Mouse (Mus musculus) liver, embryonic 11.5 days (tissue): ENCODE results near the gene Gm11032. TPM values are rescaled to one million over a fixed set of nuclear protein-coding genes. Genes with fewer than 3 reads are reported as not detected.
"Not testable (repeated sequence)": the region's sequence is repeated elsewhere in the genome, so short reads cannot be mapped to it uniquely, and the experiment has no call there.

Source experiments
- ATAC-seq: fragments of 200-750 bp; cut with Nextera tagmentation; replicated peaks from 2 replicates; pipeline ENCODE4 v1.8.0; 2017; ENCODE audit warnings: moderate number of reproducible peaks, mild to moderate bottlenecking, moderate TSS enrichment, moderate library complexity; ENCODE audit not compliant: low FRiP score
- DNase-seq: peaks from one replicate; pipeline ENCODE4 v3.0.0-alpha.2; 2017; ENCODE audit warnings: low spot score
- H3K27ac ChIP-seq: fragments of 300-500 bp; sonication (generic); 2 replicates; pipeline ENCODE4 v1.5.1; 2014; ENCODE audit warnings: mild to moderate bottlenecking, low read depth, low read length, control low read depth
- H3K27me3 ChIP-seq: fragments of 300-500 bp; sonication (generic); replicated peaks from 2 replicates; pipeline ENCODE4 v1.6.1; 2014; ENCODE audit warnings: low read length, mixed read lengths; ENCODE audit not compliant: control insufficient read depth, insufficient read depth
- H3K36me3 ChIP-seq: fragments of 300-500 bp; sonication (generic); 2 replicates; pipeline ENCODE4 v1.6.1; 2014; ENCODE audit warnings: mild to moderate bottlenecking, low read length, moderate library complexity, mixed read lengths; ENCODE audit not compliant: control insufficient read depth, insufficient read depth
- H3K4me1 ChIP-seq: fragments of 300-500 bp; sonication (generic); replicated peaks from 2 replicates; pipeline ENCODE4 v1.6.1; 2014; ENCODE audit warnings: low read length, mixed read lengths; ENCODE audit not compliant: control insufficient read depth, insufficient read depth
- H3K4me2 ChIP-seq: fragments of 300-500 bp; sonication (generic); 2 replicates; pipeline ENCODE4 v1.6.1; 2014; ENCODE audit warnings: mild to moderate bottlenecking, control low read depth, moderate library complexity
- H3K4me3 ChIP-seq: fragments of 300-500 bp; sonication (generic); 2 replicates; pipeline ENCODE4 v1.5.1; 2014; ENCODE audit warnings: low read depth, low read length, control low read depth
- H3K9ac ChIP-seq: fragments of 300-500 bp; sonication (generic); 2 replicates; pipeline ENCODE4 v1.6.1; 2014; ENCODE audit warnings: low read depth, low read length, control low read depth
- H3K9me3 ChIP-seq: fragments of 300-500 bp; sonication (generic); 2 replicates; pipeline ENCODE4 v1.6.1; 2016; ENCODE audit warnings: low read length, inconsistent platforms, mixed read lengths; ENCODE audit not compliant: control insufficient read depth
- WGBS: fragments of 180-500 bp; shearing (Covaris S2); extraction: QIAGEN DNeasy Blood & Tissue Kit; methylation state at CpG from one replicate; pipeline ENCODE4 v1.1.7; 2014; 5-methylcytosine and 5-hydroxymethylcytosine counted together
- polyA plus RNA-seq: library from polyadenylated mRNA; unstranded; fragments of >200 nt; fragmentation: Nextera tagmentation; extraction: Ambion mirVana; gene quantifications from 2 replicates; pipeline ENCODE4 v1.2.1, GENCODE M21; 2014

Gene Gm11032
- not detected in 2 replicates for polyA plus RNA-seq

DNA sequence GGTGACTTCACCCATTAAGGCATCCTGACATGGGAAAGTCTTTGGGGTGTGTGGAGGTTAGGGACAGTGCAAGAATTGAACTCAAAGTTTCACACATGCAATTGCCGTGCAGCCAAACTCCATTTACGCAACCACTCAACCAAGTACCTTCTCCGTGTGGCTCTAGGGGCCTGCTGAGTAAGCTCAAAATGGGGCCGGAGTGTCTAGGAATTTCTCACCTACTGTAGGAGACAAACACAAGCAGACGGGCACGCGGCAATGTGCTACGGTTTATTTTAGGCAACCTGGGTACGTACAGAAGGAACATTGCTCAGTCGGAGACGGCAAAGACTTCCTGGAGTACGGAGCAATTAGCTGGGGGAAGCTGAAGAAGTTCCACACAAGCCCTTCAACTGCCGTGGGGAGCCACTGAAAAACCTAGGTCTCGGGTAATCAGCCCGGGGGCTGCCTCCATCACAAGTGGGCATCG, at the start of gene Gm11032:
TSS of gene Gm11032 (plus strand) at position 51 of the 469 bp plus-strand sequence.
- no peaks in the 10 kb centered on the region for H3K9me3 ChIP-seq
- H3K27me3 ChIP-seq: no peaks in the 10 kb centered on the region
- no peak within 1 kb of the TSS for H3K4me3 ChIP-seq
- DNase-seq (no peak), ATAC-seq (no peak)
- WGBS: 73% methylated on average over 16 of the region's 16 CpGs
- H3K36me3 ChIP-seq: no peaks in the 10 kb centered on the region
- no peak within 1 kb of the TSS for H3K4me2 ChIP-seq
- no peaks in the 10 kb centered on the region for H3K4me1 ChIP-seq
- H3K27ac ChIP-seq: no peak within 1 kb of the TSS
- H3K9ac ChIP-seq: no peak within 1 kb of the TSS

DNA sequence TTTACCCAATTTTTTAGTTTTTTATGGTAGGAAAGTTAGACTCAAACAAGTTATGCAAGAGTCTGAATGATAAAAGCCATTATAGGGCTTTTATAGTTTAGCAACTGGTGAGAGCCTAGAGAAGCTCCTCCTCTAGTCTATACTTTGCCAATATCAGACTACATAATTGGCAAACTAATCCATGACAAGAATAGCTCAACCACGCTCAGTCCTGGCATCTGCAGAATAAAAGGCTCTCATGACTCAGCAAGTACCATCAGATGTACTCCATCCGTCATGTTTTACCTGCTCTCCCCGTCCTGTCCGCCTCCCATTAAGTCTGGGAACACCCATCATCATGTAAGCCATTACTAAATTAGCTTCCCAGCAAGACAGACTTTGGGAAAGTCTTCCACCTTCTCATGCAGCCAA, 48.4 kb upstream of the Gm11032 start:
- DNase-seq (no peak), ATAC-seq (no peak)
- Histone ChIP-seq H3K9me3 (no peaks in the 10 kb centered on the region), H3K27me3 (no peaks in the 10 kb centered on the region), H3K9ac (no peak overlapping the region), H3K27ac (no peak overlapping the region), H3K4me3 (no peak overlapping the region), H3K4me2 (no peak overlapping the region), H3K4me1 (peaks cover 27% of the 10 kb centered on the region), H3K36me3 (no peaks in the 10 kb centered on the region)
- WGBS: 74% methylated on average over 4 of the region's 4 CpGs

DNA sequence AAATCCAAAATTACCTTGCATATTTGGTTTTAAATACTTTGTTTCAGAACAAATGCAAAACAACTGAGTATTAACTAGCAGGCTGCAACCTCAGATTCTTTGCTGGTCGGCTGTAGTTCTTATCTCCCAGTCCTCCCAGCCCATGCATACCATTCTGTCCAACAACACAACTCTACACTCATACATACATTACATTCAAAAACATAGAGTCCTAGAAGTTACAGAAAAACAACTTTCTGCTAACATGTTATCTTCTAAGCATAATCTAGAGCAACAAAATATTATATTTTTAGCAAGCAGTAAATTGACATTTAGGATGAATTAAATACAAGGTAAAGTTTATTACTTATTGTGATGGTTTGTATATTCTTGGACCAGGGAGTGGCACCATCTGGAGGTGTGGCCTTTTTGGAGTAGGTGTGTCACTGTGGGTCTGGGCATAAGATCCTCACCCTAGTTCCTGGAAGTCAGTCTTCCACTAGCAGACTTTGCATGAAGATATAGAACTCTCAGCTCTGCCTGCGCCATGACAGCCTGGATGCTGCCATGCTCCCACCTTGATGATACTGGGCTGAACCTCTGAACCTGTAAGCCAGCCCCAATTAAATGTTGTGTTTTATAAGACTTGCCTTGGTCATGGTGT, 43.7 kb upstream of the Gm11032 start:
- 34% methylated on average over 2 of the region's 2 CpGs for WGBS
- not testable (repeated sequence) for DNase-seq, H3K9me3 ChIP-seq, H3K4me3 ChIP-seq, H3K36me3 ChIP-seq, H3K27me3 ChIP-seq, H3K9ac ChIP-seq
- H3K27ac ChIP-seq: peak overlapping the region; percentile 59; the same call in 1 of the 2 replicates
- ATAC-seq: peak; percentile 84
- H3K4me2 ChIP-seq: peak overlapping the region; percentile 16
- peaks cover 30% of the 10 kb centered on the region for H3K4me1 ChIP-seq

DNA sequence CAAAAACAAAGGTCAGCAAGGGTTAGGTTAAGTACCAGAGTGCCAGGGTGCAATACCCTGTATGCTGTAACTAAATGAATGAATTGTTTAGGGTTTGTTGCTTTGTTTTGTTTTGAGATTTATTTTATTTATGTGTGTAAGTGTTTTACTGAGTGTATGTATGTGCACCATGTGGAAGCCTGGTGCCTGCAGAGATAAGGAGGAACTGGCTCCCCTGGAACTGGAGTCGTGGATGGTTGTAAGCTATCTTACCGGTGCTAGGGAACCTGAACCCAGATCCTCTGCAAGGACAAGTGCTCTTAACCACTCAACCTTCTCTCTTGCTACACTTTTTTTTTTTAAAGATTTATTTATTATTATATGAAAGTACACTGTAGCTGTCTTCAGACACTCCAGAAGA, 42.8 kb upstream of the Gm11032 start:
- Histone ChIP-seq H3K4me2 (peak overlapping the region; percentile 31), H3K27me3 (no peaks in the 10 kb centered on the region), H3K9ac (no peak overlapping the region), H3K27ac (peak overlapping the region; percentile 49; the same call in 1 of the 2 replicates), H3K36me3 (no peaks in the 10 kb centered on the region), H3K9me3 (no peaks in the 10 kb centered on the region), H3K4me1 (peaks cover 27% of the 10 kb centered on the region), H3K4me3 (no peak overlapping the region)
- 53% methylated on average over 2 of the region's 2 CpGs for WGBS
- ATAC-seq (peak; percentile 75), DNase-seq (no peak)

DNA sequence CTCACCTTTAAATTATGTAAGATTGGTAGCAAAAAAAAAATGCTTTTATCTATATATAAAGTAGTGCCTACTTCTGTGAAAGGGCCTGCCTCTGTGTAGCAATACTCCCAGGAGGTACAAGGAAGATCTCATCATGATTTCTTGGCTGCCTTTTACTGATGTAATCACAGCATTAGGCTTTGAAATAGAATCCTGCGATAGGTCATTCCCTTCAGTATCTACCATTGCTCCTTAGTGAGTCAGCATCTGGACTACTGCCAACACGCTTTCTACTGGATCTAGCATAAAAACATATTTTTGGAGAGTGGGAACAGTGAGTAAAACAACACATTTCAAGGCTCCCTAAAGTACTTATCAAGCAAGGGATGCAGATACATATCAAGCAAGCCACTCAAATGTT, 41.2 kb upstream of the Gm11032 start:
- no peaks in the 10 kb centered on the region for H3K36me3 ChIP-seq
- no peak for ATAC-seq
- no peak overlapping the region for H3K4me2 ChIP-seq
- H3K4me1 ChIP-seq: peaks cover 24% of the 10 kb centered on the region
- H3K27ac ChIP-seq: no peak overlapping the region
- no peak overlapping the region for H3K9ac ChIP-seq
- H3K4me3 ChIP-seq: no peak overlapping the region
- no peaks in the 10 kb centered on the region for H3K27me3 ChIP-seq
- DNase-seq: no peak
- 83% methylated on average over 2 of the region's 2 CpGs for WGBS
- no peaks in the 10 kb centered on the region for H3K9me3 ChIP-seq

DNA sequence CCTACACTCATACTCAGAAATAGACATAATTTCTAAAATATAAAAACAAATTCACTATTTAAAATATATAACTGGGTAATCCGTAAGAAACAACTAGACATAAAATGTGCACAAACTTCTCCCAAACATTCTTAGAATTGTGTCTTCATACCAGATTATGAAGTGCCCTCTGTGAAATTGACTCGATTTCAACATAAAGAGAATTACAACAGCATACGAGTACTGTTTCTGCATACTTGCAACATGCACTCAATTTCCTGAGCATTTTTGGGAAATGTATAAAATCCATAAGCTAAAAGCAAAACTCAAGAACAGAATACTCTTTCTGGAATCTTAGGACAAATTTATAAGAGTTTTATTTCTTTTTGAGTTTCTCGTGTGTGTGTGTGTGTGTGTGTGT, 28.1 kb upstream of the Gm11032 start:
- Histone ChIP-seq H3K4me1 (peaks cover 12% of the 10 kb centered on the region; the same call in 1 of the 2 replicates), H3K4me3 (no peak overlapping the region), H3K9me3 (no peaks in the 10 kb centered on the region), H3K4me2 (peak overlapping the region; percentile 25), H3K36me3 (no peaks in the 10 kb centered on the region), H3K27me3 (no peaks in the 10 kb centered on the region), H3K27ac (no peak overlapping the region), H3K9ac (no peak overlapping the region)
- ATAC-seq: no peak
- DNase-seq: no peak
- 84% methylated on average over 4 of the region's 4 CpGs for WGBS

DNA sequence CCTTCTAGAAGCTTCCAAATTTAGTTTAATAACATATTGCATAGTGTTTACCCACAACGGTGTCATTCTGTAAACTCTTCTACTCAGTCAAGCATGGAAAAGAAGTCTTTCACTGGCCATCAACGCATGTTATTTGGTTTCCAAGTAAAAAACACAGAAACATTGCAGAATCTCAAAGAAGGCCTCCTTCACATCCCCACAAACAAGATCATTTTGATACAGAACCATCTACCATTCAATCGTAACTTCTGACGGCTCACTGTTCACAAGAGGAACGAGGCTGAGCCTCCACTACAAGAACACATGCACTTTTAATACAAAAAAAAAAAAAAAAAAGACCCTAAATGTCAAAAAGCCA, 26.4 kb upstream of the Gm11032 start:
- no peak for DNase-seq
- Histone ChIP-seq H3K4me3 (peak overlapping the region; percentile 89), H3K36me3 (no peaks in the 10 kb centered on the region), H3K4me1 (peaks cover 12% of the 10 kb centered on the region; the same call in 1 of the 2 replicates), H3K4me2 (peak overlapping the region; percentile 59), H3K9me3 (no peaks in the 10 kb centered on the region), H3K27me3 (no peaks in the 10 kb centered on the region), H3K9ac (peak overlapping the region; percentile 94), H3K27ac (no peak overlapping the region)
- WGBS: 30% methylated on average over 5 of the region's 5 CpGs
- no peak for ATAC-seq

- Histone ChIP-seq H3K36me3 (no peaks in the 10 kb centered on the region), H3K27ac (peak overlapping the region; percentile 76), H3K4me2 (peak overlapping the region; percentile 59), H3K9ac (peak overlapping the region; percentile 94), H3K9me3 (no peaks in the 10 kb centered on the region), H3K4me3 (peak overlapping the region; percentile 89), H3K4me1 (peaks cover 12% of the 10 kb centered on the region; the same call in 1 of the 2 replicates), H3K27me3 (no peaks in the 10 kb centered on the region)
- DNase-seq (peak; percentile 73), ATAC-seq (peak; percentile 82)
- WGBS: under 1% methylated on average over 33 of the region's 45 CpGs
Observed at GRCm38 (mm10) chr11:4593849-4594607, 25.8 kb upstream of the Gm11032 start.
